Mouse (Mus musculus): Measurements from ENCODE around the gene Kcnk3.

Kcnk3 gene

GRCm38 (mm10) chr5:30625379-30625778 lies 37.4 kb downstream of the Kcnk3 start:
- no peaks in the 10 kb centered on the region; the same call in 1 of the 2 replicates for H3K27me3 ChIP-seq (ENCODE audit: control insufficient read depth, insufficient read depth, low read length, poor library complexity, severe bottlenecking)
- H3K36me3 ChIP-seq (ENCODE audit: control insufficient read depth, insufficient read depth, low read length, poor library complexity, severe bottlenecking), result no peaks in the 10 kb centered on the region
- no peak for DNase-seq (ENCODE audit: low read depth, low spot score)

- Histone ChIP-seq H3K27me3 (ENCODE audit: control insufficient read depth, insufficient read depth, low read length, poor library complexity, severe bottlenecking) (no peaks in the 10 kb centered on the region; the same call in 1 of the 2 replicates), H3K36me3 (ENCODE audit: control insufficient read depth, insufficient read depth, low read length, poor library complexity, severe bottlenecking) (no peaks in the 10 kb centered on the region)
- DNase-seq (ENCODE audit: low read depth, low spot score), result no peak
These were observed 38.5 kb downstream of the Kcnk3 start for GRCm38 (mm10) chr5:30626331-30627105.

- DNase-seq (ENCODE audit: low read depth, low spot score), result no peak
- Histone ChIP-seq H3K27me3 (ENCODE audit: control insufficient read depth, insufficient read depth, low read length, poor library complexity, severe bottlenecking) (no peaks in the 10 kb centered on the region), H3K36me3 (ENCODE audit: control insufficient read depth, insufficient read depth, low read length, poor library complexity, severe bottlenecking) (no peaks in the 10 kb centered on the region)
These were observed 40.5 kb downstream of the Kcnk3 start for GRCm38 (mm10) chr5:30628511-30628910.

GRCm38 (mm10) chr5:30630401-30630800 lies 42.4 kb downstream of the Kcnk3 start:
- DNase-seq (ENCODE audit: low read depth, low spot score), result no peak
- Histone ChIP-seq H3K36me3 (ENCODE audit: control insufficient read depth, insufficient read depth, low read length, poor library complexity, severe bottlenecking) (no peaks in the 10 kb centered on the region), H3K27me3 (ENCODE audit: control insufficient read depth, insufficient read depth, low read length, poor library complexity, severe bottlenecking) (no peaks in the 10 kb centered on the region)

- H3K36me3 ChIP-seq (ENCODE audit: control insufficient read depth, insufficient read depth, low read length, poor library complexity, severe bottlenecking), result no peaks in the 10 kb centered on the region
- no peaks in the 10 kb centered on the region for H3K27me3 ChIP-seq (ENCODE audit: control insufficient read depth, insufficient read depth, low read length, poor library complexity, severe bottlenecking)
- DNase-seq (ENCODE audit: low read depth, low spot score), result no peak
These were observed 44.2 kb downstream of the Kcnk3 start for GRCm38 (mm10) chr5:30632134-30632533.

GRCm38 (mm10) chr5:30636994-30637393 lies 49.0 kb downstream of the Kcnk3 start:
- Histone ChIP-seq H3K27me3 (ENCODE audit: control insufficient read depth, insufficient read depth, low read length, poor library complexity, severe bottlenecking) (no peaks in the 10 kb centered on the region), H3K36me3 (ENCODE audit: control insufficient read depth, insufficient read depth, low read length, poor library complexity, severe bottlenecking) (no peaks in the 10 kb centered on the region)
- no peak for DNase-seq (ENCODE audit: low read depth, low spot score)

GRCm38 (mm10) chr5:30638041-30638440 lies 50.1 kb downstream of the Kcnk3 start:
- H3K27me3 ChIP-seq (ENCODE audit: control insufficient read depth, insufficient read depth, low read length, poor library complexity, severe bottlenecking), result no peaks in the 10 kb centered on the region
- H3K36me3 ChIP-seq (ENCODE audit: control insufficient read depth, insufficient read depth, low read length, poor library complexity, severe bottlenecking), result no peaks in the 10 kb centered on the region
- DNase-seq (ENCODE audit: low read depth, low spot score), result peak; percentile 80

GRCm38 (mm10) chr5:30643477-30644179 lies 55.7 kb downstream of the Kcnk3 start:
- no peaks in the 10 kb centered on the region for H3K27me3 ChIP-seq (ENCODE audit: control insufficient read depth, insufficient read depth, low read length, poor library complexity, severe bottlenecking)
- no peaks in the 10 kb centered on the region for H3K36me3 ChIP-seq (ENCODE audit: control insufficient read depth, insufficient read depth, low read length, poor library complexity, severe bottlenecking)
- no peak for DNase-seq (ENCODE audit: low read depth, low spot score)

GRCm38 (mm10) chr5:30646036-30646435 lies 58.1 kb downstream of the Kcnk3 start:
- Histone ChIP-seq H3K36me3 (ENCODE audit: control insufficient read depth, insufficient read depth, low read length, poor library complexity, severe bottlenecking) (no peaks in the 10 kb centered on the region), H3K27me3 (ENCODE audit: control insufficient read depth, insufficient read depth, low read length, poor library complexity, severe bottlenecking) (no peaks in the 10 kb centered on the region)
- no peak for DNase-seq (ENCODE audit: low read depth, low spot score)

GRCm38 (mm10) chr5:30647396-30647795 lies 59.4 kb downstream of the Kcnk3 start:
- H3K27me3 ChIP-seq (ENCODE audit: control insufficient read depth, insufficient read depth, low read length, poor library complexity, severe bottlenecking), result no peaks in the 10 kb centered on the region

GRCm38 (mm10) chr5:30647815-30648560 lies 60.0 kb downstream of the Kcnk3 start, which contains the start of gene Slc35f6:
Slc35f6 (plus strand) TSS chr5:30647933.
- H3K27me3 ChIP-seq (ENCODE audit: control insufficient read depth, insufficient read depth, low read length, poor library complexity, severe bottlenecking), result no peaks in the 10 kb centered on the region
- H3K36me3 ChIP-seq (ENCODE audit: control insufficient read depth, insufficient read depth, low read length, poor library complexity, severe bottlenecking), result no peaks in the 10 kb centered on the region
- peak; percentile 80 for DNase-seq (ENCODE audit: low read depth, low spot score)

More at GRCm38 (mm10) chr5:30647396-30647795, 59.4 kb downstream of the Kcnk3 start:
- DNase-seq (ENCODE audit: low read depth, low spot score), result no peak
- no peaks in the 10 kb centered on the region for H3K36me3 ChIP-seq (ENCODE audit: control insufficient read depth, insufficient read depth, low read length, poor library complexity, severe bottlenecking)

GRCm38 (mm10) chr5:30649558-30649957 lies 61.6 kb downstream of the Kcnk3 start:
- no peaks in the 10 kb centered on the region for H3K36me3 ChIP-seq (ENCODE audit: control insufficient read depth, insufficient read depth, low read length, poor library complexity, severe bottlenecking)
- no peak for DNase-seq (ENCODE audit: low read depth, low spot score)
- no peaks in the 10 kb centered on the region for H3K27me3 ChIP-seq (ENCODE audit: control insufficient read depth, insufficient read depth, low read length, poor library complexity, severe bottlenecking)

- Histone ChIP-seq H3K36me3 (ENCODE audit: control insufficient read depth, insufficient read depth, low read length, poor library complexity, severe bottlenecking) (no peaks in the 10 kb centered on the region; the same call in 1 of the 2 replicates), H3K27me3 (ENCODE audit: control insufficient read depth, insufficient read depth, low read length, poor library complexity, severe bottlenecking) (no peaks in the 10 kb centered on the region)
- peak; percentile 42 for DNase-seq (ENCODE audit: low read depth, low spot score)
These were observed 62.8 kb downstream of the Kcnk3 start for GRCm38 (mm10) chr5:30650756-30651155.

GRCm38 (mm10) chr5:30651554-30651953 lies 63.6 kb downstream of the Kcnk3 start:
- no peaks in the 10 kb centered on the region for H3K27me3 ChIP-seq (ENCODE audit: control insufficient read depth, insufficient read depth, low read length, poor library complexity, severe bottlenecking)
- H3K36me3 ChIP-seq (ENCODE audit: control insufficient read depth, insufficient read depth, low read length, poor library complexity, severe bottlenecking), result no peaks in the 10 kb centered on the region; the same call in 1 of the 2 replicates
- no peak for DNase-seq (ENCODE audit: low read depth, low spot score)

- no peaks in the 10 kb centered on the region for H3K27me3 ChIP-seq (ENCODE audit: control insufficient read depth, insufficient read depth, low read length, poor library complexity, severe bottlenecking)
- DNase-seq (ENCODE audit: low read depth, low spot score), result no peak
- H3K36me3 ChIP-seq (ENCODE audit: control insufficient read depth, insufficient read depth, low read length, poor library complexity, severe bottlenecking), result no peaks in the 10 kb centered on the region; the same call in 1 of the 2 replicates
These were observed 65.3 kb downstream of the Kcnk3 start for GRCm38 (mm10) chr5:30653246-30653645.
